Mouse (Mus musculus) ES-E14 (cell line): Measurements from ENCODE around the gene Clrn2. TPM values are rescaled to one million over a fixed set of nuclear protein-coding genes. Genes with fewer than 3 reads are reported as not detected.

Source experiments
- DNase-seq: peaks from one replicate; pipeline ENCODE4 v3.0.0-alpha.2; 2013; ENCODE audit warnings: low read depth, low spot score
- H3K27ac ChIP-seq: 2 replicates; pipeline ENCODE4 v1.5.1; 2012; ENCODE audit warnings: low read depth, mild to moderate bottlenecking, low read length, moderate library complexity, mixed read lengths; ENCODE audit not compliant: poor library complexity, insufficient read depth, severe bottlenecking
- H3K36me3 ChIP-seq: 2 replicates; pipeline ENCODE4 v1.6.1; 2012; ENCODE audit warnings: mild to moderate bottlenecking, low read length, moderate library complexity, mixed read lengths; ENCODE audit not compliant: control insufficient read depth, poor library complexity, insufficient read depth, severe bottlenecking
- H3K4me1 ChIP-seq, 2 experiments: fragments of 150-350 bp in 1 of 2; sonication (generic) in 1 of 2; 2 replicates each; pipeline ENCODE4 v1.6.1; 2012; ENCODE audit warnings: low read length in 2 of 2, mild to moderate bottlenecking in 1 of 2, mixed read lengths in 1 of 2; ENCODE audit not compliant: control insufficient read depth in 2 of 2, insufficient read depth in 2 of 2, poor library complexity in 1 of 2
- H3K4me3 ChIP-seq, 2 experiments: fragments of 150-350 bp in 1 of 2; sonication (generic) in 1 of 2; 2 replicates each; pipeline ENCODE4 v1.5.1; 2012; ENCODE audit warnings: low read length in 2 of 2, low read depth in 1 of 2, mild to moderate bottlenecking in 1 of 2, mixed read lengths in 1 of 2; ENCODE audit not compliant: insufficient read depth in 1 of 2, poor library complexity in 1 of 2, severe bottlenecking in 1 of 2
- H3K9ac ChIP-seq: 2 replicates; pipeline ENCODE4 v1.6.1; 2012; ENCODE audit warnings: low read depth, mild to moderate bottlenecking, low read length, mixed read lengths; ENCODE audit not compliant: poor library complexity, insufficient read depth, severe bottlenecking
- H3K9me3 ChIP-seq: fragments of 150-350 bp; sonication (generic); 2 replicates; pipeline ENCODE4 v1.6.1; 2012; ENCODE audit warnings: low read depth, mild to moderate bottlenecking, low read length; ENCODE audit not compliant: control insufficient read depth, insufficient read depth
- CHD2 ChIP-seq: IDR thresholded peaks from 2 replicates; pipeline ENCODE4 v1.6.1; 2014; ENCODE audit warnings: mild to moderate bottlenecking, low read depth, low read length, inconsistent platforms
- HCFC1 ChIP-seq: IDR thresholded peaks from 2 replicates; pipeline ENCODE4 v1.6.1; 2012; ENCODE audit warnings: low read length, inconsistent platforms, borderline replicate concordance; ENCODE audit not compliant: insufficient read depth
- MAFK ChIP-seq: IDR thresholded peaks from 2 replicates; pipeline ENCODE4 v1.6.1; 2014; ENCODE audit warnings: mild to moderate bottlenecking, low read depth, low read length, inconsistent platforms; ENCODE audit not compliant: insufficient read depth
- ZC3H11A ChIP-seq: IDR thresholded peaks from 2 replicates; pipeline ENCODE4 v1.6.1; 2012; ENCODE audit warnings: low read depth, mild to moderate bottlenecking, inconsistent platforms, low read length, borderline replicate concordance
- ZNF384 ChIP-seq: IDR thresholded peaks from 2 replicates; pipeline ENCODE4 v1.6.1; 2012; ENCODE audit warnings: low read depth, low read length, inconsistent platforms
- in situ Hi-C, 2 experiments: fragments of 600-800 bp; cut with MboI; formaldehyde crosslinking; loops; one replicate each; pipeline ENCODE4 v1.15.1; 2025; ENCODE audit warnings: low sequenced_read_pairs in 2 of 2, inconsistent platforms in 1 of 2; ENCODE audit not compliant: unreplicated experiment in 2 of 2
- total RNA-seq: library from RNA; depleted of rRNA; stranded (reverse); fragments of 300-350 nt; gene quantifications from 2 replicates; pipeline ENCODE4 v1.2.3, GENCODE M21; 2012

Gene Clrn2
- total RNA-seq, 1 experiment: not detected

DNA sequence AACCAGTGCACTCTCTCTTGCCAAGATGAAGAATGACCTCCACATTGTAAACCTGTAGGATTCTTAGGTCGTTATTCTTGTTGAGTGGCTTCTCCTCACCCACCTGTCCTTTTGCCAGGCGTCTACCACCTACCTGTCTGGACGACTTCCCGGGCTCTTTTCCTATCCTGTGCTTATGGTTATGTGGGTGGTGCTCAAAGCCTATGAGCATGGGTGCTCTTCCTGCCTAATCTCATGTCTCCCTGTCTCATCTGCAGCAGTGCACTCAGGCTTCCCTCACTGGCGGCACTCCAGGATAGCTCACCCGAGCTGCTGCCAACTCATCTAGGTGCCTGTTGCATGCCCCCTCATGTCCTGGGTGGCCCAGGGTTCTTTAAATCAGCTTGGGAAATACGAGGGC is 24.1 kb downstream of the Clrn2 start:
- no peak overlapping the region for H3K27ac ChIP-seq
- no peak for DNase-seq
- H3K9ac ChIP-seq: no peak overlapping the region
- no peaks in the 10 kb centered on the region for H3K9me3 ChIP-seq
- H3K4me3 ChIP-seq: no peak overlapping the region
- H3K4me1 ChIP-seq: no peaks in the 10 kb centered on the region
- in situ Hi-C loops: loop anchor here in 1 of 2 experiments (10.0 kb wide), 1 partner anchor 187 kb away; the partner anchor contains the start of gene Ncapg
- no peak for TF ChIP-seq MAFK
- TF ChIP-seq HCFC1: no peak
- TF ChIP-seq CHD2: no peak
- no peak for TF ChIP-seq ZC3H11A
- TF ChIP-seq ZNF384: no peak
- no peaks in the 10 kb centered on the region for H3K36me3 ChIP-seq

DNA sequence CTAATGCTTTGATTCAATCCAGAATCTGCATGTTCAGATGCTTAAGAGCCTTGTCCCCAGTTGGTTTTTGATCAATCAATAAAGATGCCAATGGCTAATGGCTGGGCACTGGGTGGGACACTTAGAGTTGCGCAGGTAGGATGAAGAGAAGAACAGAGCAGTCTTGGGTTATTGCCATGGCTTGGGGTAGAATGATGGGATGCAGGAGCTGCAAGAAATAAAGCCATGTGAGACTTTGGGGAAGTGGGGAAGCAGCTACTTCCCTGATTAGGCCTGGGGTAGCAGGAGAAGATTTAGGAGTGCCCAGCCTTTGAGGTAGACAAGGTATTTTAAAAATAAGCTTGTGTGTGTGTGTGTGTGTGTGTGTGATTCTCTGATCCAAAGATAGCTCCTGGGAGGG is 26.5 kb downstream of the Clrn2 start:
- no peaks in the 10 kb centered on the region for H3K36me3 ChIP-seq
- H3K4me3 ChIP-seq: no peak overlapping the region
- no peak for TF ChIP-seq CHD2
- TF ChIP-seq MAFK: no peak
- no peak for TF ChIP-seq ZNF384
- TF ChIP-seq ZC3H11A: no peak
- no peak for TF ChIP-seq HCFC1
- H3K9ac ChIP-seq: no peak overlapping the region
- in situ Hi-C loops: no loop called here
- no peak overlapping the region for H3K27ac ChIP-seq
- no peaks in the 10 kb centered on the region for H3K4me1 ChIP-seq
- no peak for DNase-seq
- H3K9me3 ChIP-seq: no peaks in the 10 kb centered on the region

DNA sequence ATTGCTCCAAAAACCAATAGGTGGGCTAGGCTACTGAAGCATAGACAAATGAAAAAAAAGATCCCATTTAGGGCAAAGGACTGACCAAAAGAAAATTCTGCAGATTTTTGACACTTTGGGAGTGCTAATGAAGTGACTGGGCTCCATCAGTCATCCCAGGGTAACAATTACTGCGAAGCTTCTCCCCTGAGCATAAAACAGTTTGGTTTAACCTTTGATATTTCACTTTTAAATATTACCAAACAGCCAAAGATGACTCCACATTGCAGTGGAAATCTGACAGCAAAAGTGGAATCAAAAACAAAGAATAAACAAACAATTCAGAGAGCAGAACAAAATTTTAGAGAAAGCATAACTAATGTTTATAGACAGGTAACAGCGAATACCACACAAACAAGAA is 27.6 kb downstream of the Clrn2 start:
- Histone ChIP-seq H3K9ac (no peak overlapping the region), H3K4me1 (no peaks in the 10 kb centered on the region), H3K27ac (no peak overlapping the region), H3K36me3 (no peaks in the 10 kb centered on the region), H3K9me3 (no peaks in the 10 kb centered on the region), H3K4me3 (no peak overlapping the region)
- no peak for DNase-seq
- in situ Hi-C loops: no loop called here
- TF ChIP-seq MAFK: no peak
- TF ChIP-seq ZNF384: no peak
- TF ChIP-seq ZC3H11A: no peak
- TF ChIP-seq HCFC1: no peak
- TF ChIP-seq CHD2: no peak

DNA sequence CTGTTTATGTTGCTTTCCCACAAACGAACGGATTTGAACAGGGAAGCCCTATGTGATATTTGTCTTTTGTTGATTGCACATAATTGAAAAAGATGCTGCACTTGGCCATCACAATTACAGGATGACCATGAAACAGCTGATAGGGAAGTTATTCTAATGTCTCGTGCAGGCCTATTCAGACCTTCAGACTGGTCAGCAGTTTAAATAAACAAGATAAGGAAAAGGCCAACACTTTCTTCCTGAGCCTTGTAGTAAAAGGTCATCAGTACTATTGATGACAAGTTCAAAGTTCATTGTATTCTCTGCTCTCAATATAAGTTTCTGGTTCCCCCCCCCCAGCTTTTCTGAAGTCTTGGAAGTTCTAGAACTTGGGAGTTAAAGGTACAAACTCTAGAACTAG is 29.1 kb downstream of the Clrn2 start:
- H3K4me3 ChIP-seq: no peak overlapping the region
- in situ Hi-C loops: no loop called here
- no peak overlapping the region for H3K27ac ChIP-seq
- H3K9me3 ChIP-seq: no peaks in the 10 kb centered on the region
- TF ChIP-seq HCFC1: no peak
- TF ChIP-seq CHD2: no peak
- no peak for TF ChIP-seq ZNF384
- no peak for TF ChIP-seq MAFK
- no peak for TF ChIP-seq ZC3H11A
- no peak for DNase-seq
- H3K4me1 ChIP-seq: no peaks in the 10 kb centered on the region
- no peak overlapping the region for H3K9ac ChIP-seq
- H3K36me3 ChIP-seq: no peaks in the 10 kb centered on the region

DNA sequence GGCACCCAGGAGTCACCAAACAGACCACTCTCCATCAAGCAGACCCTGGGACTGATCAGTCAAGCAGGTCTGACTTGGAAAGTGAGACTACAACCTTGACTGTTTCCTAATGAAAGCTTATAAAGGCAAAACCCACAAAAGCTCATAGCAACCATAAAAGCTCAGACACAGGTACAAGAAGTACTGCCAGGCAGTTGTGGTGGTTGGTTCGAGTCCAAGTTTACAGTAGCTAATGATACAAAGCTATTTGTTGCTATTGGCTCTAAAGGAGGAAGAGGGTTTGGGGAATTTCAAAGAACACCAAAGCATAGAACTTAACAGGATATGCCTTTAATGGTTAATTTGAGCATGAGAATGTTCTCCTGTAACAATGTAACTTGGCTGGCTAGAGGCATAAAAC is 30.1 kb downstream of the Clrn2 start:
- no peak for DNase-seq

More for the DNA sequence above, 30.1 kb downstream of the Clrn2 start:
- Histone ChIP-seq H3K27ac (no peak overlapping the region), H3K9ac (no peak overlapping the region), H3K4me1 (no peaks in the 10 kb centered on the region), H3K36me3 (no peaks in the 10 kb centered on the region), H3K9me3 (no peaks in the 10 kb centered on the region), H3K4me3 (no peak overlapping the region)
- in situ Hi-C loops: no loop called here
- TF ChIP-seq HCFC1: no peak
- no peak for TF ChIP-seq ZNF384
- TF ChIP-seq CHD2: no peak
- no peak for TF ChIP-seq ZC3H11A
- TF ChIP-seq MAFK: no peak
